Mouse (Mus musculus): ENCODE results near the gene Plxnb2.

The Plxnb2 gene

DNA sequence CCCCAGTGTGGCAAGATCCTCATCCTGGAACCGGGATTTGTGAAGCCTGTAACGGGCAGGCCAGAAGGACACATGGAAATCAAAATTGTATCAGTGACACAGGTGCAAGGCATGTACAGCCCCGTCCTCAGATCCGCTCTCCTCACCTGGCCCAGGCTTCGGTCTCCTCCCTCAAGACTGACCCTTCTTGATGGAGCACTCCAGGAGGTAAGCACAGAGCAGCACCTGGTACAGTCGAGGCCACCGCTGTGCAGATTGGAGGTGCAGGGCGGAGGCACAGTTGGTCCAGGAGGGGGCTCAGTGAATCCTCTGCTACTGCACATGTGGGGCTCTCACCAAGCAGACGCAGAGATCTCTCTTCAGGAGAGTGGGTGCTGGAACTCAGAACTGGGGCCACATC, 55.2 kb downstream of the Plxnb2 start:
- no peak for DNase-seq

DNA sequence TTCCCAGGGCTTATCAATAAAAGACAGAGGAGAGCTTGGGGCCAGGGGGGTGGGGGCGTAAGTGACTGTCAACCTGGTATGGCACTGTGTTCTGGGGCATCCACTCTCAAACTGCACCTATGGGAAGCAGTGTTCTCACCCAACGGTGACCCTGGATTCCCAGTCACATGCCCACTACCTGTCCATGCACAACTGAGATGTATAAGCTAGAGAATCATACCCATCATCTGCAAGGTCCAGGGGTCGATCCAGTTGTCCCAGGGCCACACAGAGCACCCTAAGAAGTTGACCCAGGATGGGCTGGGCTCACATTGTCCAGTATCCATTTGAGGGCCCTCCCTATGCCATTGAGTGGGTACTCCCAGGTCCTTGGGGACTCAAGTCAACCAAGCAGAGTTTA, 56.3 kb downstream of the Plxnb2 start:
- DNase-seq, result no peak

DNA sequence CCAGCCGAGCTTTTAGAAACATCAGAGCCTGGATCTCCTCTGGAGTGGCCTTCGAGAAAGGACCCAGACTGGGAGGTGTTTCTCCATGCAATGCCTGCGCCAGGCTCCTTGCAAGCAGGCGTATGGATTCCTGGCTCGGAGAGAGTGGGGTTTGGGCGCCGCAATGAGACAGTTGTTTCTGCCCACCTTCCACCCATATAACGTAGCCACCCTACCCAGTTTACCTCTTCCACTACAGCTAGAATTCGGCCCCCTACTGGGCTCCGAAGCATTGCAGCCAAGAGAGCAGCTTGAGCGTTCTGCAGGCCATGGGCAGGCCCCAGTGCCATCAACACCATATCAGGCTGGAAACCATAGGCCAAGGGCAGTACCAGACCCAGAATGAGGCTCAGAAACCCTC, 57.0 kb downstream of the Plxnb2 start:
- peak; percentile 34 for DNase-seq

DNA sequence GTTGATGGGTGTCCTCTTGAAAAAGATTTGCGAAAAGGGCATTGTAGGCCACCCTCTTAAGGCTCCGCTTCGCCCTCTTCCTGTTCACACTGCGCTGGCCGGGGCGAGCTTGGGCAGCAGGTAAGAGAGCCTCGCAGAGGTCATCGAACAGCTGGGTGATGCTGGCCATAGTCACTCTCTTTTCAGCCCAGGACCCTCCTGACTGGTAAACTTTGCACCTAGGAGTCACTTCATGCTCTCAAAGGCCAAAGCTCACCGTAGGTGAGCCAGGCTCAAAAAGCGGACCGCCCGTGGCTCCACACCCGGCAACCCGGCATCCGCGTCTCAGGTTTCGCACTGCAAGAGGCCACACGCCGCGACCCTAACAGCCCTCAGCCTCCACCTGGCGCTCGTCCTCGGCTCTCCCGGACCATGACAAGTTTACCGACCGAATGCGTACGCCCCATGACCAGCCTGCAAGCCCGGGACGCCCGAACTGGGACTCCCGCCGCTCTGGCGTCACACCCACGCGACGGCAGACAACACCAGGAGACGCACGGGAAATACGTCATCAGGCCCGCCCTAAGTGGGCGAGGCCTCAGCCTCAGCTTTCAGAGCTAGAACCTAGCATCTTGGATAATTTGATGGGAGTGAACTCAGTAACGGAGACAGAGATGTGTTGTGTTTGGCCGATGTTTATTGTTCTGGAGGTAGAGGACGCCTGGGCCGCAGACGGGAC, 57.8 kb downstream of the Plxnb2 start, which contains the start of gene Tubgcp6:
TSS of gene Tubgcp6 (minus strand) at position 464 of the 718 bp plus-strand sequence.
- peak; percentile 94 for DNase-seq

DNA sequence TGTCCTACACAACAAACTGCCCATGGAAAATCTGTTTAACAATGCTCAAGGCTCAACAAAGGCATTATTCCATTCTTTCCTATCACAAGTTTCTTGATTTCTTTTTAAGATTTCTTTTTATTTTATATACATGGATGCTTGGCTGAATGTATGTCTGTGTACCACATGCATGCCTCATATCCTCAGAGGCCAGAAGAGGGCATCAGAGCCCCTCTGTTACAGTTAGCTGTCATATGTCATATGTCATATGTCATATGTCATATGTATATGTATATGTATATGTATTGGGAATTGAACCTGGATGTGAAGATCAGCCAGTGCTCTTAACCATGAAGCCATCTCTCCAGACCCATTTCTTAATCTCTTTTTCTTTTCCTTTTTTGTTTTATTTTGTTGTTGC, 62.6 kb downstream of the Plxnb2 start:
- peak; percentile 36 for DNase-seq

DNA sequence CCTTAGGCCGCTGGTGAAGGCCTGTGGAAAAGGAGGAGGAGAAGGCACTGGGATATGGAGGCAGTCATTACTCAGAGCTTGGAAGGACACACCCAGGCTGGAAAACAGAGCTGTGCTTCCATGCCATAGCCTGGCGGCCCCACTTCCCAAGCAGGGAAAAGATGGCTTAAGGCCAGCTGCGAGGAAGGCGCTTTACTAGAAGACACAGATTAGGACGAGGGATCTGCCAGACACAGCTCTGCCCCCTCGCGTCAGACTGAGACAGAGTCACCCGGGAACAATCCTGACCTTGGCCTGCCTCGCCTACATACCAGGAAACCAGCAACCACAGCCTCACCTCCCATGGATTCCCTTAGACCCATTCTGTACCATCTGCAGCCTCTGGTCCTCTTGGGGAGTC, 70.4 kb downstream of the Plxnb2 start:
- DNase-seq, result no peak

DNA sequence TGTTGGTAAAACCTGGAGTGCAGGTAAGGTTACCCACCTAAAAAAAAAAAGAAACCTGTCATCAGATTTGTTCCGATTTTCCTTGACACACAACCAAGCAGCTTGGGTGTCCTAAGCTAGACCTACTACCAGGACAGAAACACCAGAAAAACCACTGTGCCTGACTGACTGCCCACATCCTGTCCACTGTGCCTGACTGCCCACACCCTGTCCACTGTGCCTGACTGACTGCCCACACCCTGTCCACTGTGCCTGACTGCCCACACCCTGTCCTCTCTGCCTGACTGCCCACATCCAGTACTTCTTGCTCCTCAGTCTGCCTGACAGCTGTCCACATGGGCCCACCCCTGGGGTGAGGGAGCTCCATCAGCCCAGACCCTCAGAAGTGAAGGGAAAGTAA, 73.6 kb downstream of the Plxnb2 start:
- DNase-seq, result no peak

DNA sequence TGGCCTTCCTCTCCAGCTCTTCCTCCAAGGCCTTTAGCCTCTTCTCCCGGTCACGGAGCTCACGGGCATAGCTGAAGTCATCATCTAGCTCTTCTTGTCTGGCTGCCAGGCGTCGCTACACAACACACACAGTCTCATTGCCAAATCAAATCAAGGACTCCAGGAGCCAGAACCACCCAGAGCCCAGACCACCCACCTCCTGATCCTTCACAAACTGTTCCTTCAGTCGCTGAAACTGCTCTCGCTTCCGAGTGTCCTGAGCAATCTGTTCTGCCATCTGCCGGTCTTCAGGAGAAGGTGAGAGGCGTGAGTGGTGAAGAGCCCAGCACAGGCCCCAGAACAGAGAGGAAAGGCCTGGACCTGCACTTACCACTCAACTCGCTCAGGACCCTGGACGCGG, 74.5 kb downstream of the Plxnb2 start:
- no peak for DNase-seq
